Mouse (Mus musculus) liver, embryonic 14.5 days (tissue): ENCODE data around the gene Abat.

ENCODE experiments used
- CTCF ChIP-seq: IDR thresholded peaks from 2 replicates; pipeline ENCODE4 v1.5.1; 2016; ENCODE audit warnings: antibody characterized with exemption, low read depth, control low read depth
- EP300 ChIP-seq: IDR thresholded peaks from 2 replicates; pipeline ENCODE4 v1.6.1; 2016; ENCODE audit warnings: antibody characterized with exemption, low read depth

GRCm38 (mm10) chr16:8581661-8582239, 68.5 kb downstream of the Abat start:
- TF ChIP-seq EP300 (no peak), CTCF (peak; percentile 39)
